Comparison of ENCODE assay signal across 8 mouse cellular contexts in the genomic region with DNA sequence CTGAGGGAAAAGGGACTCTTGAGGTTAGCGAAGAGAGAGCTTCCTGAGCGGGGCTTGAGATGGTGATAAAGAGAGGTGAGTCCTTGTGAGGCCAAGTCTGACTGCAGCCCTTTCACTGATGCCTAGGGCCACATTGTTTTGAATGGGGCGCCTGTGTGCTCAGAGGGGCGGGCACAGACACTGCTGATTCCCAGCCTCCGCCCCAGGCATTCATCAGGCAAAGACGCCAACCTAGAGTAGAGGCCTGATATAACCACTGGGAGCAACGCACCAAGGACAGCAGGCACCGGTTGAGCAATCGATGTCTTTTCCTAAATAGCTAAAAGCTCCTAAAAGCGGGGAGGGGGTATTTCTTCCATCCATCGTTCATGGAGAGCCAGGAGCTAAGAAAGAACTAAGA. TPM values are rescaled to one million over a fixed set of nuclear protein-coding genes. Genes with fewer than 3 reads are reported as not detected.
DNase-seq lines count a peak whose midpoint lies in the region; ATAC-seq and TF ChIP-seq lines count a peak whose summit lies in the region.

No protein-coding gene starts in this region.

- no peak for TF ChIP-seq CTCF in midbrain, postnatal 0 days (IDR thresholded peaks at IDR 0.05)

- no peak for ATAC-seq in midbrain, embryonic 12.5 days (ENCODE audit: low FRiP score, low read depth)
- ATAC-seq in midbrain, postnatal 0 days (ENCODE audit: low FRiP score) = no peak
- ATAC-seq in intestine, embryonic 14.5 days (replicated peaks; ENCODE audit: low FRiP score, low TSS enrichment, low read depth) = no peak
- ATAC-seq in stomach, embryonic 15.5 days (ENCODE audit: insufficient read depth, low FRiP score, low read depth) = no peak

- H3K36me3 ChIP-seq in heart, embryonic 10.5 days = no peaks in the 10 kb centered on the region
- H3K36me3 ChIP-seq in midbrain, embryonic 12.5 days = no peaks in the 10 kb centered on the region
- no peaks in the 10 kb centered on the region for H3K36me3 ChIP-seq in midbrain, postnatal 0 days (ENCODE audit: insufficient read depth, low read length)
- no peaks in the 10 kb centered on the region for H3K36me3 ChIP-seq in intestine, embryonic 14.5 days (ENCODE audit: control insufficient read depth, insufficient read depth, low read length)
- H3K36me3 ChIP-seq in stomach, embryonic 15.5 days = no peaks in the 10 kb centered on the region

- peaks cover 8% of the 10 kb centered on the region; the same call in 1 of the 2 replicates for H3K4me1 ChIP-seq in heart, embryonic 10.5 days
- peaks cover 11% of the 10 kb centered on the region; the same call in 1 of the 2 replicates for H3K4me1 ChIP-seq in midbrain, embryonic 12.5 days
- no peaks in the 10 kb centered on the region for H3K4me1 ChIP-seq in midbrain, postnatal 0 days (ENCODE audit: insufficient read depth, low read length)
- H3K4me1 ChIP-seq in intestine, embryonic 14.5 days (replicated peaks; ENCODE audit: control insufficient read depth, insufficient read depth, low read length) = no peaks in the 10 kb centered on the region
- H3K4me1 ChIP-seq in stomach, embryonic 15.5 days = no peaks in the 10 kb centered on the region

- H3K9ac ChIP-seq in midbrain, embryonic 12.5 days (replicated peaks) = no peak overlapping the region
- no peak overlapping the region for H3K9ac ChIP-seq in midbrain, postnatal 0 days (replicated peaks; ENCODE audit: low read length, poor library complexity, severe bottlenecking)
- H3K9ac ChIP-seq in intestine, embryonic 14.5 days (ENCODE audit: low read length) = no peak overlapping the region
- H3K9ac ChIP-seq in stomach, embryonic 15.5 days = no peak overlapping the region

- H3K9me3 ChIP-seq in heart, embryonic 10.5 days = no peaks in the 10 kb centered on the region
- H3K9me3 ChIP-seq in midbrain, embryonic 12.5 days = no peaks in the 10 kb centered on the region
- no peaks in the 10 kb centered on the region for H3K9me3 ChIP-seq in midbrain, postnatal 0 days (ENCODE audit: low read length)
- H3K9me3 ChIP-seq in intestine, embryonic 14.5 days (ENCODE audit: control insufficient read depth, low read length) = no peaks in the 10 kb centered on the region
- no peaks in the 10 kb centered on the region for H3K9me3 ChIP-seq in stomach, embryonic 15.5 days

- 48% methylated on average over 11 of the region's 11 CpGs for WGBS in heart, embryonic 10.5 days
- WGBS in midbrain, embryonic 12.5 days = 46% methylated on average over 11 of the region's 11 CpGs
- 55% methylated on average over 11 of the region's 11 CpGs for WGBS in midbrain, postnatal 0 days
- WGBS in intestine, embryonic 14.5 days = 57% methylated on average over 11 of the region's 11 CpGs
- 59% methylated on average over 11 of the region's 11 CpGs for WGBS in stomach, embryonic 15.5 days

- no peak for DNase-seq in heart, embryonic 10.5 days (ENCODE audit: low spot score)
- DNase-seq in heart, postnatal 14 days = no peak
- no peak for DNase-seq in midbrain, postnatal 0 days (ENCODE audit: low spot score)
- DNase-seq in intestine, embryonic 14.5 days (ENCODE audit: low spot score) = no peak
- no peak for DNase-seq in urinary bladder, adult 18-20 months (ENCODE audit: low spot score in 2 of 2)
- no peak for DNase-seq in cerebellum, postnatal 36 days

- H3K4me2 ChIP-seq in midbrain, embryonic 12.5 days (replicated peaks) = peak overlapping the region; percentile 23; the same call in 1 of the 2 replicates
- no peak overlapping the region for H3K4me2 ChIP-seq in midbrain, postnatal 0 days (ENCODE audit: low read depth, low read length, poor library complexity, severe bottlenecking)
- peak overlapping the region; percentile 34 for H3K4me2 ChIP-seq in intestine, embryonic 14.5 days (ENCODE audit: low read length)
- H3K4me2 ChIP-seq in stomach, embryonic 15.5 days = peak overlapping the region; percentile 49

- H3K4me3 ChIP-seq in heart, embryonic 10.5 days = peak overlapping the region; percentile 45
- H3K4me3 ChIP-seq in midbrain, embryonic 12.5 days = no peak overlapping the region
- H3K4me3 ChIP-seq in midbrain, postnatal 0 days (ENCODE audit: low read depth, low read length) = no peak overlapping the region
- no peak overlapping the region for H3K4me3 ChIP-seq in intestine, embryonic 14.5 days (ENCODE audit: low read depth, low read length)
- no peak overlapping the region for H3K4me3 ChIP-seq in stomach, embryonic 15.5 days (replicated peaks)

- intact Hi-C loops in heart, postnatal 14 days (cut with DNase I) = loop anchor here (5.0 kb wide), 2 partner anchors 295 to 530 kb away; no protein-coding TSS in a partner anchor

- H3K27me3 ChIP-seq in heart, embryonic 10.5 days (ENCODE audit: insufficient read depth, poor library complexity, severe bottlenecking) = no peaks in the 10 kb centered on the region
- peaks cover 5% of the 10 kb centered on the region; the same call in 1 of the 2 replicates for H3K27me3 ChIP-seq in midbrain, embryonic 12.5 days
- no peaks in the 10 kb centered on the region for H3K27me3 ChIP-seq in midbrain, postnatal 0 days (ENCODE audit: insufficient read depth, low read length)
- H3K27me3 ChIP-seq in intestine, embryonic 14.5 days (replicated peaks; ENCODE audit: control insufficient read depth, insufficient read depth, low read length) = no peaks in the 10 kb centered on the region
- H3K27me3 ChIP-seq in stomach, embryonic 15.5 days (replicated peaks) = no peaks in the 10 kb centered on the region

- no peak overlapping the region for H3K27ac ChIP-seq in heart, embryonic 10.5 days
- no peak overlapping the region for H3K27ac ChIP-seq in midbrain, embryonic 12.5 days (replicated peaks)
- no peak overlapping the region for H3K27ac ChIP-seq in midbrain, postnatal 0 days (ENCODE audit: low read depth, low read length)
- no peak overlapping the region for H3K27ac ChIP-seq in intestine, embryonic 14.5 days (ENCODE audit: low read depth)
- H3K27ac ChIP-seq in stomach, embryonic 15.5 days = no peak overlapping the region

RNA-seq across cellular contexts. Expression of a gene that starts 49.8 kb away (rescaled TPM):
- polyA plus RNA-seq in heart, embryonic 10.5 days (2016; fragmentation: Nextera tagmentation; extraction: Ambion mirVana) = 81.0 and 84.0 TPM in 2 replicates
- total RNA-seq in heart, postnatal 14 days (2021) = 10 to 100 TPM; 51.6 to 54.7 TPM
- polyA plus RNA-seq in midbrain, embryonic 12.5 days (2016; fragmentation: Nextera tagmentation; extraction: Ambion mirVana) = 93.9 and 103 TPM in 2 replicates
- 47.8 and 58.1 TPM in 2 replicates for total RNA-seq in midbrain, postnatal 0 days (2014; rRNA removed)
- polyA plus RNA-seq in midbrain, postnatal 0 days (2015; fragmentation: Nextera tagmentation; extraction: Ambion mirVana) = 101 and 114 TPM in 2 replicates
- 107 and 112 TPM in 2 replicates for polyA plus RNA-seq in intestine, embryonic 14.5 days (2014; fragmentation: Nextera tagmentation; extraction: Ambion mirVana)
- polyA plus RNA-seq in stomach, embryonic 15.5 days (2015; fragmentation: Nextera tagmentation; extraction: Ambion mirVana) = 92.7 and 94.8 TPM in 2 replicates
